Mouse (Mus musculus) frontal cortex, postnatal 25 days (tissue): ENCODE results near the gene Abca3.
"Not testable (repeated sequence)": the region's sequence is repeated elsewhere in the genome, so short reads cannot be mapped to it uniquely, and the experiment has no call there.

ENCODE experiments used
- DNase-seq, 2 experiments: peaks; one replicate each; pipeline ENCODE4 v3.0.0; 2022; ENCODE audit warnings: low spot score in 2 of 2

The Abca3 gene

GRCm38 (mm10) chr17:24441148-24441547 is 89.4 kb downstream of the Abca3 start:
- DNase-seq, result no peak

GRCm38 (mm10) chr17:24442107-24442506 is 90.4 kb downstream of the Abca3 start:
- DNase-seq, result no peak

- DNase-seq, result no peak
Observed at GRCm38 (mm10) chr17:24442632-24443155, 90.9 kb downstream of the Abca3 start, which contains the start of gene Dnase1l2. TSS of gene Dnase1l2 (minus strand) at chr17:24443105.

- DNase-seq, result peak in 1 of 2 experiments; percentile 40
Observed at GRCm38 (mm10) chr17:24443409-24443808, 91.7 kb downstream of the Abca3 start.

GRCm38 (mm10) chr17:24446590-24446989 is 94.8 kb downstream of the Abca3 start:
- no peak for DNase-seq

DNA sequence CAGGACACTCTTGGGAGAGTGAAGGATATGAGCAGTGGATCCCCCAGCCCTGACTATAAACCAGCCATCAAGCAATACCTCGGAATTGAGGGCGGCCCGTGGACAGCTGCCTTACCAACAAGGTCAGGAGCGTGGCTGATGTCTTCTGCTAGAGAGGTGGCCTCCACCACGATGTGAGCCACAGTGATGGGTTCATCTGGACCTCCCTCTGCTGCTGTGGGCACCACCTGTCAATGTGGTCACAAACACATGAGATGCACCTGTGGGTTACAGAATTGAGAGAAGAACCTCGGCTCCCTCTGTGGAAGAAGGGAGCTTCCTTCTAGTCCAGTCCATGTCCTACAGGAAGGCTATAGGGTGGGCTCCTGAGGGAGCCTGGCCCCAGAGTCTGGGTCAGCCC is 97.8 kb downstream of the Abca3 start:
- DNase-seq, result no peak

DNA sequence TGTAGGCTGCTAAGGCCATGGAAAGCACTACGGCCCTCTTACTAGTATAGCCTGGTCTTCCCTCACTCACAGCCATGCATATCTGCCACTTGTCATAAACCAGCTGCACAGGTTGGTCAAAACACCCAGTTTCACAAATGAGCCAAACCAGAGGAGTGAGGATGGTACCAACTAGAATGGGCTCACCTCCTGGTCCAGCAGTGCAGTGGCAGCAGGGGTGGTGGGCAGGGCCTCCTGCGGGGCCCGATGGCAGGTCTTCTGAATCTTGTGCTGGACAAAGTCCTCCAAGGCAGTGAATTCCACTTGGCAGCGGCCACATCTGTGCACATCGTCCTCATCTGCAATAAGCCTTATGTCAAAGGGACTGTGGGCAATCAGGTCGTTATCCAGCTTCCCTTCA is 99.5 kb downstream of the Abca3 start:
- DNase-seq, result no peak

- DNase-seq, result no peak
Observed at GRCm38 (mm10) chr17:24453372-24453771, 101.6 kb downstream of the Abca3 start.

- no peak for DNase-seq
Observed at GRCm38 (mm10) chr17:24454218-24454755, 102.5 kb downstream of the Abca3 start.

GRCm38 (mm10) chr17:24454756-24455522 is 103.2 kb downstream of the Abca3 start:
- DNase-seq, result peak; percentile 91 to 97

DNA sequence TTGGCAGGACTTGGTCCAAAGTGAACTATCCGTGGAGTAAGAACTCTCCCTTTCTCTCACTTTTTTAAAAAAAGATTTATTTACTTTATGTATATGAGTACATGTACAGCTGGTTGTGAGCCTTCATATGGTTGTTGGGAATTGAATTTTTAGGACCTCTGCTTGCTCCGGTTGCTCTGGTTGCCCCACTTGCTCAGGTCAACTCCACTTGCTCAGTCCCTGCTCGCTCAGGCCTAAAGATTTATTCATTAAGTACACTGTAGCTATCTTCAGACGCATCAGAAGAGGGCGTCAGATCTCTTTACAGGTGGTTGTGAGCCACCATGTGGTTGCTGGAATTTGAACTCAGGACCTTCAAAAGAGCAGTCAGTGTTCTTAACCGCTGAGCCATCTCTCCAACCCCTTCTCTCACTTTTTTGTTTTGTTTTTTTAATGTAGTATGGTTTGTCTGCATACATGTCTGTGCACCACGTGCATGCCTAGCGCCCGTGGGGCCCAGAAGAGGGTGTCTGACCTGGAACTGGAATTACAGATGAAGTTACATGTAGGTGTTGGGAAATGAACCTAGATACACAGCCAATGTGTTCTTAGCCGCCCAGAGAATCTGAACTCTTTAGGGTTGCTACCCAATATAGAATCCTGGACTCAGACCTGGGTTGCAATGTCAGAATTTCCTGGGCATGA is 103.9 kb downstream of the Abca3 start:
- DNase-seq, result not testable (repeated sequence)
